Mouse (Mus musculus): ENCODE data around the gene Maz.

- no peak for TF ChIP-seq CTCF (IDR thresholded peaks at IDR 0.05; ENCODE audit: extremely low read depth, insufficient read depth, low read length)
- TF ChIP-seq POLR2A (IDR thresholded peaks at IDR 0.05; ENCODE audit: extremely low read depth, insufficient read depth, low read length) = no peak
Observed at GRCm38 (mm10) chr7:127025556-127026160, 1.2 kb downstream of the Maz start.

Data from cortical plate, adult 2 months (tissue).